Mouse (Mus musculus): ENCODE results near the gene Tmem184b.
A peak's percentile ranks its signal among the peaks of the same experiment; 100 is the strongest.

The Tmem184b gene

DNA sequence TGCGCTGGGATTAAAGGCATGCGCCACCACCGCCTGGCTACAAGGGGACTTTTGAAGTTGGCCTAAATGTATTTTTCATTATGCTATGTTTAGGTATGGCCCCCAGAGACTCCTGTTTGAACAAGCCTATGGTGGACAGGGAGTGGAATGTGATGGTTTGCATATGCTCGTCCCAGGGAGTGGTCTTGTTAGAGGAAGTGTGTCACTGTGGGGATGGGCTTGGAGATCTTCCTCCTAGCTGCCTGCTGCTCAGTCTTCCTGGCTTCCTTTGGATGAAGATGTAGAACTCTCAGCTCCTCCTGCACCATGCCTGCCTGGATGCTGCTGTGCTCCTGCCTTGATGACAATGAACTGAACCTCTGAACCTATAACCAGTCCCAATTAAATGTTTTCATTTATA lies 72.8 kb downstream of the Tmem184b start:
- peak; percentile 50 for DNase-seq

- DNase-seq = no peak
Observed at GRCm38 (mm10) chr15:79329979-79330363, 73.4 kb downstream of the Tmem184b start.

DNA sequence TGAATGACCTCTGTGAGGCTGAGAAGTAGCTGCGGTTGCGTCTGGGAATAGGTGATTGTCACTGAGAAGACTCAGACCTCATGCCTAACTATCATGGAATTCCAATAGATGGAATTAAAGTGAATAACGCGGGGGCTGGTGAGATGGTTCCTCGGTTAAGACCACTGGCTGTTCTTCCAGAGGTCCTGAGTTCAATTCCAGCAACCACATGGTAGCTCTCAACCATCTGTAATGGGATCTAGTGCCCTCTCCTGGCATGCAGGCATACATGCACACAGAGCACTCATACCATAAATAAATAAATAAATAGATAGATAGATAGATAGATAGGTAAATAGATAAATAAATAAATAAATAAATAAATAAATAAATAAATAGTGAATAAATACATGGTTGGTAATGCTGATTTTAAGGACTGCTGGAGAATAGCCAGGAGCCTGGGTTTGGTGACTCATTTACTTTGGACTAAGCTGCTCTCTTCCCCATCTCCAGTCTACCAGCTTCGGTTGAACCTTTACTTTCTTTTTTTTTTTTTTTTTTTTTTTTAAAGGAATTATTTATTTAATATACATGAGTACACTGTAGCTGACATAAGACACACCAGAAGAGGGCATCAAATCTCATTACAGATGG lies 73.9 kb downstream of the Tmem184b start:
- DNase-seq = no peak

DNA sequence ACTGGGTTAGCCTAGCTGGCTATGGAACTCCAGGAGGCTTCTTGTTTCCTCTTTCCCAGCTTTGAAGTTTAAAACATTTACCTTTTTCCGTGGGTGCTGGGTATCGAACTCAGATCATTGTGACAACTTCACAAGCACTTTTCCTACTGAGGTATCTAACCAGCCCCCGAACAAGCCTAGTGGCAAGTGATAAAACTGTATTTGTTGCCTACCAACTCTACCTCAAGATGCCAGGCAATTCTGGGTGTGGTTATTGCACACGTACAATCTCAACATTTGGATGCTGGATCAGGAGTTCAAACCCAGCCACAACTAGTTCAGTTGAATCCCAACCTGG lies 74.5 kb downstream of the Tmem184b start:
- DNase-seq = no peak

DNA sequence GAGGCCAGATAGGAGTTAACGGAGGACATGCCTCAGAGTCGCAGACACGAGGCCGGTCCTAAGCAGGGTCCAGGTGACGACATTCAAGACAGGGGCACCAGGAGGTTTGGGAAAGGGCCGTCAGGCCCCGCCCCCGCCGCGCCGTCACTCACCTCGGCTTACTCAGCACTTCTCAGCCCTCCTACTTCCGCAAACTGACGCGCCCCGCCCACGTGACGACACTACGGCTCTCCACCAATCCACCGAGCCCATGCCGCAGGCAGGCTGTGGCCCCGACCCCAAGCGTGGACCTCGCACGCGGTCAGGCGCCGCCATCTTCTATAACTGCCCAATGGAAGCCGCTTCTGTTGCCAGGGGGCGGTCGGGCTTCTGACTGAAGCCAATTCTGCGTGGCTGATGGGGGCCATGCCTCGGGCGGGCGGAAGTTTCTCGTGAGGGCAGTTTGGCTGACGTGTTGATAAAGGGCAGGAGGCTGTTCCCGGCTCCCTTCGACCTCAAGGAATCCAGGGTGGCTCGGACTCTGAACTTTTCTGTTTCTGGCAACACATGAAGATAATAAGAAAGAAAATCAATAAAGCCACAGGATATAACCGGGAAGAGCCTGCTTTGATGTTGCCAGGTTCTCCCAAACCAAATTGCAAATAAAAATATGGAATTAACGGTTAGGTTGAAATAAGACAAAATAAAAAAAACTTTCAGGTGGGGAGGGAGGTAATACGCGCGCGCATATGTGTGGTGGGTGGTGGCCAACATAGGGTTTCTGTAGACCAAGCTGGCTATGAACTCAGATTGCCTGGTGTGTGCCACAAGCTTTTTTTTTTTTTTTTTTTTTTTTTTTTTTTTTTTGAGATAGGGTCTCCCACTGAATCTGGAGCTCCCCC lies 75.1 kb downstream of the Tmem184b start, which contains the start of gene Pla2g6:
Pla2g6 (minus strand) TSS at position 333 of the 881 bp plus-strand sequence.
- peak; percentile 100 for DNase-seq

GRCm38 (mm10) chr15:79326971-79327961 lies 76.1 kb downstream of the Tmem184b start:
- DNase-seq = peak; percentile 67

DNA sequence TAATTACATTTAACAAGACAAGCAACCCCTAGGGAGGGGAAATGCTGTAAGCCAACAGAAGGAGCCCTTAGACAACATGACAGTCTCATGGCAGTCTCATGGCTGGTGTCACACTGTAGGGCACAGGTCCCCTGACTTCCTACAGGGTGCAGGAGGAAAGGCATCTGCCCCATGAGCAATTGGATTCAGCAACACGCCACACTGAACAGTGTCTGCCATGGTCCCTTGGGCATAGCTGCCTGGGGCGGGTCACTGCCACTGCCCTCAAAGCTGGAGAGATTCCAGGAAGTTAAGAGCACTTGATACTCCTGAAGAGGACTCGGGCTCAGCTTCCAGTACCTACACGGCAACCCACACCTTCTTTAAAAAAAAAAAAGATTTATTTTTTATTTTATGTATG lies 77.1 kb downstream of the Tmem184b start:
- DNase-seq = no peak

- no peak for DNase-seq
Observed at GRCm38 (mm10) chr15:79325742-79326141, 77.6 kb downstream of the Tmem184b start.

DNA sequence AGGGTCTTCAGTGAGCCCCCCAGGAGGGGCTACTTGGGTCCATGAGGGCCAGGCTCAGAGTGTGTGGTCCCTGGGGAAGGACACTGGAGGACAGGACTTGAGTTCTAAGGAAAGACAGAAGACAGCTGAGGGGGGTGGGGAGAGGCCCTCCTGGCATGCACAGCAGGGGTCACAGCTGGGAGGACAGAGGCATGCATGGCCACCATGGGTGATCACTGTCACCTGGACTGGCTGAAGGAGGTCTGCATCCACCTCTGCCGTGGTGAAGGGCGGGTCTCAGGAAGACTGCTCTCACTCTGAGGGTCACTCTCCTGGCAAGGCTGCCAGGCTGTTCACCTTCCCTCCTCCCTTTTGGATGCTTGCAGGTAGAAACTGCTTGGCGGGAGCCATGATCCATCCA lies 79.0 kb downstream of the Tmem184b start:
- DNase-seq = no peak

GRCm38 (mm10) chr15:79323791-79324155 lies 79.6 kb downstream of the Tmem184b start:
- DNase-seq = no peak

GRCm38 (mm10) chr15:79322991-79323790 lies 80.2 kb downstream of the Tmem184b start:
- DNase-seq = no peak

GRCm38 (mm10) chr15:79322281-79322990 lies 80.9 kb downstream of the Tmem184b start:
- DNase-seq = no peak

- no peak for DNase-seq
Observed at GRCm38 (mm10) chr15:79321733-79322190, 81.6 kb downstream of the Tmem184b start.

DNA sequence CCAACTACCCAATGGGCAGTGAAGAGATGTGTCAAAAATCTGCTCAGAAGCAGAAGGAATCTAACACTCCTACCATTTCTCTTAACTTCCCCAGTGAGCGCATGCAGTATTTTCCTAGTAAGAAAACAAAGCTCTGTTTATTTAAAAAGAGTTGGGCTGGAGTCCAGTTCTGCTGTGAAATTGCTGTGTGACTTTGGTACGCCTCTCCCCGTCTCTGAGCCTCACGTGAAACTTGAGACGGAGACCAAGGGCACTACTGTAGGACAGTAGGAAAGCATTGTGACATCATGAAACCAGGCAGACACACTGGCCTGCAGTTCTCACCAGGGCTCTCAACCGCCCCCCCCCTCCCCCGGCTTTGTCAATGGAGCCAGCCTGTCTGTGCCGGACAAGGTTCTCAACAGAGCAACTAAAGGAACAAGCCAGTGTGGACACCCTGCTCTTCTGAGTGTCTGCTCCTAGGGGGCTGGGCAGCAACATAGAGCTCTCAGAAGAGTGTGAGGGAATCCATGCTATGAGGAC lies 89.5 kb downstream of the Tmem184b start:
- DNase-seq = no peak
